Mouse (Mus musculus): ENCODE data around the gene Gemin4. TPM values are rescaled to one million over a fixed set of nuclear protein-coding genes. Genes with fewer than 3 reads are reported as not detected.

Gemin4 gene
- polyA plus RNA-seq, 1 experiment: 12.6 TPM

DNA sequence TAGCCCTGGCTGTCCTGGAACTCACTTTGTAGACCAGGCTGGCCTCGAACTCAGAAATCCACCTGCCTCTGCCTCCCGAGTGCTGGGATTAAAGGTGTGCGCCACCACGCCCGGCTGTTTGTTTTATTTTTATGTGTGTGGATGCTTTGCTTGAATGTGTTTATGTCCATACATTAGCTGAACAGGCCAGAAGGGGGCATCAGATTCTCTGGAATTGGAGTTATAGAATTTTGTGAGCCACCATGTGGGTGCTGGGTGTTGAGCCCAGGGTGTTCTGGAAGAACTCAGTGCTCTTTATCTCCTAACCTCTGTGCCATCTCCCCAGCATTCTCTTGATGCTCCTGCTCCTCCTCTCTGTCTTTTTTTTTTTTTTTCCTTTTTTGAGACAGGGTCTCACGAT lies 30.6 kb downstream of the Gemin4 start:
- H3K27me3 ChIP-seq (ENCODE audit: control insufficient read depth, insufficient read depth, low read length): no peaks in the 10 kb centered on the region
- no peak overlapping the region for H3K4me3 ChIP-seq (ENCODE audit: control insufficient read depth, insufficient read depth, low read length)
- WGBS: 97% methylated on average over 6 of the region's 6 CpGs
- no peaks in the 10 kb centered on the region for H3K36me3 ChIP-seq (ENCODE audit: control insufficient read depth, insufficient read depth, low read length)
- no peak overlapping the region for H3K27ac ChIP-seq (ENCODE audit: control insufficient read depth, insufficient read depth, low read length)
- peak; percentile 3 for DNase-seq
- TF ChIP-seq CTCF (IDR thresholded peaks at IDR 0.05; ENCODE audit: borderline replicate concordance, control insufficient read depth, extremely low read depth, insufficient read depth, low read length, poor library complexity): no peak
- no peak for TF ChIP-seq POLR2A (IDR thresholded peaks at IDR 0.05; ENCODE audit: control insufficient read depth, extremely low read depth, insufficient read depth, low read length, poor library complexity)
- no peaks in the 10 kb centered on the region for H3K4me1 ChIP-seq (replicated peaks; ENCODE audit: control insufficient read depth, insufficient read depth, low read length)

DNA sequence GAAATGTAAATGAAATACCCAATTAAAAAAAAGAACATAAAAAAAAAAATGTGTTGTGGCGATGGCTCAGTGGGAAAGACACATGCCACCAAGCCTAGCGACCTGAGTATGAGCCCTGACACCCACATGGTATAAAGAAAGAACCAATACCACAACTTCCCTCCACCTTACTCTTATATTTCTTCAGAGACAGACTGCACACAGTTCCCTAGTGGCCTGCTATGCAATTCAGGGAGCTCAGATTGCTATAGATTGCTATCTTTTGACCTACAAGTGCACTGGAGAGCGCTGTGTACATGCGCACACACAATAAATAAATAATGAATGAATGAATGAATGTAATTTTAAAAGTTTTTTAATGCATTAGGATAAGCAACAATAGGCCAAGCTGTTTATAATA lies 33.7 kb downstream of the Gemin4 start:
- Histone ChIP-seq H3K27me3 (ENCODE audit: control insufficient read depth, insufficient read depth, low read length) (no peaks in the 10 kb centered on the region), H3K27ac (ENCODE audit: control insufficient read depth, insufficient read depth, low read length) (no peak overlapping the region), H3K4me1 (replicated peaks; ENCODE audit: control insufficient read depth, insufficient read depth, low read length) (peaks cover 6% of the 10 kb centered on the region), H3K36me3 (ENCODE audit: control insufficient read depth, insufficient read depth, low read length) (no peaks in the 10 kb centered on the region), H3K4me3 (ENCODE audit: control insufficient read depth, insufficient read depth, low read length) (no peak overlapping the region)
- DNase-seq: no peak
- 78% methylated on average over 4 of the region's 4 CpGs for WGBS
- TF ChIP-seq CTCF (IDR thresholded peaks at IDR 0.05; ENCODE audit: borderline replicate concordance, control insufficient read depth, extremely low read depth, insufficient read depth, low read length, poor library complexity): no peak
- TF ChIP-seq POLR2A (IDR thresholded peaks at IDR 0.05; ENCODE audit: control insufficient read depth, extremely low read depth, insufficient read depth, low read length, poor library complexity): no peak

GRCm38 (mm10) chr11:76180146-76180540 lies 37.3 kb downstream of the Gemin4 start:
- 24% methylated on average over 7 of the region's 7 CpGs for WGBS
- peaks cover 9% of the 10 kb centered on the region for H3K4me1 ChIP-seq (replicated peaks; ENCODE audit: control insufficient read depth, insufficient read depth, low read length)
- DNase-seq: no peak
- 0 out of 2 replicates have a peak, but pooled peaks cover 3% of the 10 kb centered on the region for H3K36me3 ChIP-seq (ENCODE audit: control insufficient read depth, insufficient read depth, low read length)
- no peaks in the 10 kb centered on the region for H3K27me3 ChIP-seq (ENCODE audit: control insufficient read depth, insufficient read depth, low read length)
- no peak overlapping the region for H3K27ac ChIP-seq (ENCODE audit: control insufficient read depth, insufficient read depth, low read length)
- TF ChIP-seq CTCF (IDR thresholded peaks at IDR 0.05; ENCODE audit: borderline replicate concordance, control insufficient read depth, extremely low read depth, insufficient read depth, low read length, poor library complexity) (no peak), POLR2A (IDR thresholded peaks at IDR 0.05; ENCODE audit: control insufficient read depth, extremely low read depth, insufficient read depth, low read length, poor library complexity) (no peak)
- H3K4me3 ChIP-seq (ENCODE audit: control insufficient read depth, insufficient read depth, low read length): peak overlapping the region; percentile 97

DNA sequence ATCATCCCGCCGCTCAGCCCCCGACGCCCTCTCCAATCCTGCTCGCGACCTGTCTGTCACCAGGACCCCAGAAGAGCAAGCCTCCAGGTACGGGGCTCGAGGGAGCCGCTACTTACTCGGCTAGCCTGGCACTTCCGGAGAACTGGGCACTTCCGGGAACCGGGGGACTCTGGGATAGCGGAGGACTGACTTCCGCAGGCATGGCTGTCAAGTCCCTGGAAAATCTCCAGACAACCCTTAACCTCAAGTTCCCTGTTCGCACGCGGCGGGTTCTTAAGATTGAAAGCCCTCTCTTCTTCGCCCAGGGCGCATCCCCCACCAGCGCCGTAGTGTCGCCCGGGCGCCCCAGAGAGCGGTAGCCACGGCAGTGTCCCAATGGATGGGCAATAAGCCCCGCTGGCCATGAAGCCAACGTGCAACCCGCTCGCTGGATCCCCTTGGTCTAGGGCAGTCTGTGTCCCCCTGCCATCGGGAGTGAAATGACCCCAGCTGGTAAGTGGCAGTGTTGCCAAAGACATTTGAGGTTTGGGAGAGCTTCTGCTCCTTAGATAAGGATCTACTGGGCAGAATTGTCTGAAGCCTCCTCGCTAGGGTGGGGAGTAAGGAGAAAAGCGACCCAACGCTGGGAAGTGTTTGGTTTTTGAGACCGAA lies 37.8 kb downstream of the Gemin4 start, which contains the start of the genes Vps53 and Fam57a:
TSS of gene Vps53 (minus strand) at position 153 of the 651 bp plus-strand sequence.
TSS of gene Fam57a (plus strand) at position 177 of the 651 bp plus-strand sequence.
- peaks cover 3% of the 10 kb centered on the region; the same call in 1 of the 2 replicates for H3K36me3 ChIP-seq (ENCODE audit: control insufficient read depth, insufficient read depth, low read length)
- H3K4me3 ChIP-seq (ENCODE audit: control insufficient read depth, insufficient read depth, low read length): peak within 1 kb of the TSS; percentile 97
- no peaks in the 10 kb centered on the region for H3K27me3 ChIP-seq (ENCODE audit: control insufficient read depth, insufficient read depth, low read length)
- H3K27ac ChIP-seq (ENCODE audit: control insufficient read depth, insufficient read depth, low read length): peak within 1 kb of the TSS; percentile 41
- H3K4me1 ChIP-seq (replicated peaks; ENCODE audit: control insufficient read depth, insufficient read depth, low read length): peaks cover 9% of the 10 kb centered on the region
- TF ChIP-seq POLR2A (IDR thresholded peaks at IDR 0.05; ENCODE audit: control insufficient read depth, extremely low read depth, insufficient read depth, low read length, poor library complexity) (0 out of 2 replicates have a peak, but pooled peaks have one; percentile 42), CTCF (IDR thresholded peaks at IDR 0.05; ENCODE audit: borderline replicate concordance, control insufficient read depth, extremely low read depth, insufficient read depth, low read length, poor library complexity) (no peak)
- under 1% methylated on average over 37 of the region's 37 CpGs for WGBS
- peak; percentile 87 for DNase-seq

- 2% methylated on average over 28 of the region's 28 CpGs for WGBS
- TF ChIP-seq CTCF (IDR thresholded peaks at IDR 0.05; ENCODE audit: borderline replicate concordance, control insufficient read depth, extremely low read depth, insufficient read depth, low read length, poor library complexity): no peak
- Histone ChIP-seq H3K36me3 (ENCODE audit: control insufficient read depth, insufficient read depth, low read length) (peaks cover 6% of the 10 kb centered on the region), H3K4me3 (ENCODE audit: control insufficient read depth, insufficient read depth, low read length) (peak overlapping the region; percentile 97), H3K4me1 (replicated peaks; ENCODE audit: control insufficient read depth, insufficient read depth, low read length) (peaks cover 9% of the 10 kb centered on the region), H3K27ac (ENCODE audit: control insufficient read depth, insufficient read depth, low read length) (peak overlapping the region; percentile 41), H3K27me3 (ENCODE audit: control insufficient read depth, insufficient read depth, low read length) (no peaks in the 10 kb centered on the region)
- DNase-seq: peak; percentile 17
These were observed 38.6 kb downstream of the Gemin4 start for GRCm38 (mm10) chr11:76178726-76179494.

DNA sequence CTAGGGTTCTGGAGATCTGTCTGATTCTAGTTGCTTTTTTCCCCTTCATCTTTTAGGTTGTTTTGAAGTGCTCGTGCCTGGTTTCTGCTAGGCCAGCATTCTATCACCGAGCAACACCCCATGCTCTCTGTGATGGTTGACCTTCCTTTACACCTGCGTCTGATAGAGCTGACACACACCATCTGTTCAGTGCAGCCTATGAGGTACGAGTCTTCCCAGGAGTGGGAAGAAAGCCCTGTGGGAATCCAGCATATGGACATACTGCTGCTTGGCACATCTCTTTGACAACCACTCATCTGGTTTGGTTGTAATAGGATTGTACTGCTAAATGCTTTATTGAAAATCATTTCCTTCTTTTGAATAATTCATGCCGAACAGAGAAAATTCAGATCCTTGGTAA lies 47.3 kb downstream of the Gemin4 start:
- no peak for DNase-seq

More for the DNA sequence above, 47.3 kb downstream of the Gemin4 start:
- TF ChIP-seq POLR2A (IDR thresholded peaks at IDR 0.05; ENCODE audit: control insufficient read depth, extremely low read depth, insufficient read depth, low read length, poor library complexity): no peak
- no peak for TF ChIP-seq CTCF (IDR thresholded peaks at IDR 0.05; ENCODE audit: borderline replicate concordance, control insufficient read depth, extremely low read depth, insufficient read depth, low read length, poor library complexity)
- Histone ChIP-seq H3K36me3 (ENCODE audit: control insufficient read depth, insufficient read depth, low read length) (peaks cover 19% of the 10 kb centered on the region), H3K4me3 (ENCODE audit: control insufficient read depth, insufficient read depth, low read length) (no peak overlapping the region), H3K27ac (ENCODE audit: control insufficient read depth, insufficient read depth, low read length) (no peak overlapping the region), H3K4me1 (replicated peaks; ENCODE audit: control insufficient read depth, insufficient read depth, low read length) (no peaks in the 10 kb centered on the region; the same call in 1 of the 2 replicates), H3K27me3 (ENCODE audit: control insufficient read depth, insufficient read depth, low read length) (no peaks in the 10 kb centered on the region)
- WGBS: 94% methylated on average over 5 of the region's 5 CpGs

Data from thymus, adult 2 months (tissue).